ENCODE assay signal across 8 mouse cellular contexts in the genomic region with DNA sequence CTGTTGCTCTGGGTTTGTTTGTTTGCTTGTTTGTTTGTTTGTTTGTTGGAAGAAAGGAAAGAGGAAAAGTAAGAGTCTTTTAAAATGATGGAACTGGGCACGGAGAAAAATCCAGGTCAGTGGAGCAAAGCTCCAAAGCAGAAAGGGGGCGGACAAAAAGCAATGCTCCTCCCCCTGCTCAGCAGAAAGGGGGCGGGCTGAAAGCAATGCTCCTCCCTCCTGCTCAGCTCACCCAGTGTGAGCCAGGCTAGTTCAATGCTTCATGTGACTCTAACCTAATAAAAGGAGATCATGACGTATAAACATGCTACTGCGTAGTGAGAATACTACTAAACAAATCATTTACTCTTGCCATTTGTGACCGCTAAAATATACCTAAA. TPM values are rescaled to one million over a fixed set of nuclear protein-coding genes. Genes with fewer than 3 reads are reported as not detected.
A peak's percentile ranks its signal among the peaks of the same experiment; 100 is the strongest.
DNase-seq lines count a peak whose midpoint lies in the region; ATAC-seq lines count a peak whose summit lies in the region.

No protein-coding gene starts in this region.

- H3K9ac ChIP-seq in hindbrain, embryonic 14.5 days, result no peak overlapping the region

- no peak for DNase-seq in heart, embryonic 10.5 days (ENCODE audit: low spot score)
- DNase-seq in heart, adult 11 months, result no peak
- DNase-seq in WW6 (ENCODE audit: low read depth, low spot score), result peak; percentile 58
- no peak for DNase-seq in hindbrain, embryonic 14.5 days (ENCODE audit: low spot score)
- DNase-seq in midbrain, embryonic 10.5 days (ENCODE audit: low spot score), result peak; percentile 51
- DNase-seq in layer of hippocampus, postnatal 14 days (ENCODE audit: low spot score in 2 of 2), result no peak
- no peak for DNase-seq in layer of hippocampus, adult 9-10 months (ENCODE audit: low spot score)
- DNase-seq in thymus, postnatal 25 days, result no peak

- H3K4me1 ChIP-seq in heart, embryonic 10.5 days, result 0 out of 2 replicates have a peak, but pooled peaks cover 9% of the 10 kb centered on the region
- H3K4me1 ChIP-seq in hindbrain, embryonic 14.5 days (replicated peaks; ENCODE audit: control insufficient read depth, insufficient read depth, low read length), result no peaks in the 10 kb centered on the region
- peaks cover 13% of the 10 kb centered on the region for H3K4me1 ChIP-seq in midbrain, embryonic 10.5 days

- H3K4me2 ChIP-seq in hindbrain, embryonic 14.5 days (replicated peaks), result peak overlapping the region; percentile 33

- peak overlapping the region; percentile 31 for H3K27ac ChIP-seq in heart, embryonic 10.5 days
- peak overlapping the region; percentile 28 for H3K27ac ChIP-seq in hindbrain, embryonic 14.5 days
- peak overlapping the region; percentile 81 for H3K27ac ChIP-seq in midbrain, embryonic 10.5 days (replicated peaks)

- no peaks in the 10 kb centered on the region for H3K9me3 ChIP-seq in heart, embryonic 10.5 days
- H3K9me3 ChIP-seq in hindbrain, embryonic 14.5 days (ENCODE audit: control insufficient read depth, low read length), result no peaks in the 10 kb centered on the region
- no peaks in the 10 kb centered on the region for H3K9me3 ChIP-seq in midbrain, embryonic 10.5 days (replicated peaks)

- H3K4me3 ChIP-seq in heart, embryonic 10.5 days, result peak overlapping the region; percentile 27
- H3K4me3 ChIP-seq in hindbrain, embryonic 14.5 days (replicated peaks; ENCODE audit: low read length), result no peak overlapping the region
- peak overlapping the region; percentile 41 for H3K4me3 ChIP-seq in midbrain, embryonic 10.5 days

- WGBS in heart, embryonic 10.5 days, result 41% methylated on average over 6 of the region's 6 CpGs
- WGBS in hindbrain, embryonic 14.5 days, result 35% methylated on average over 6 of the region's 6 CpGs
- WGBS in midbrain, embryonic 10.5 days, result 38% methylated on average over 6 of the region's 6 CpGs

- H3K36me3 ChIP-seq in heart, embryonic 10.5 days, result no peaks in the 10 kb centered on the region
- no peaks in the 10 kb centered on the region for H3K36me3 ChIP-seq in hindbrain, embryonic 14.5 days (replicated peaks; ENCODE audit: control insufficient read depth, insufficient read depth)
- H3K36me3 ChIP-seq in midbrain, embryonic 10.5 days, result no peaks in the 10 kb centered on the region

- no peak; the same call in 1 of the 2 replicates for ATAC-seq in hindbrain, embryonic 14.5 days (ENCODE audit: low FRiP score)

- H3K27me3 ChIP-seq in heart, embryonic 10.5 days (ENCODE audit: insufficient read depth, poor library complexity, severe bottlenecking), result no peaks in the 10 kb centered on the region
- no peaks in the 10 kb centered on the region for H3K27me3 ChIP-seq in hindbrain, embryonic 14.5 days (ENCODE audit: control insufficient read depth, insufficient read depth, low read length)
- peaks cover 15% of the 10 kb centered on the region for H3K27me3 ChIP-seq in midbrain, embryonic 10.5 days (ENCODE audit: low read depth, poor library complexity, severe bottlenecking)

RNA-seq across cellular contexts. Expression of gene Map3k9, which starts 36.1 kb away (rescaled TPM):
- 0.21 and 0.59 TPM in 2 replicates for polyA plus RNA-seq in heart, embryonic 10.5 days (2016; fragmentation: Nextera tagmentation; extraction: Ambion mirVana)
- polyA plus RNA-seq in hindbrain, embryonic 14.5 days (2014; fragmentation: Nextera tagmentation; extraction: Ambion mirVana), result 13.3 and 14.7 TPM in 2 replicates
- 0.72 and 1.2 TPM in 2 replicates for polyA plus RNA-seq in midbrain, embryonic 10.5 days (2016; fragmentation: Nextera tagmentation; extraction: Ambion mirVana)
- 10 to 100 TPM; 36.6 to 44.4 TPM for total RNA-seq in layer of hippocampus, postnatal 14 days (2021)

RNA-seq across cellular contexts. Expression of gene Pcnx, which starts 42.7 kb away (rescaled TPM):
- polyA plus RNA-seq in heart, embryonic 10.5 days (2016; fragmentation: Nextera tagmentation; extraction: Ambion mirVana), result 9.8 and 13.1 TPM in 2 replicates
- polyA plus RNA-seq in hindbrain, embryonic 14.5 days (2014; fragmentation: Nextera tagmentation; extraction: Ambion mirVana), result 14.2 and 19.9 TPM in 2 replicates
- 7.9 and 9.5 TPM in 2 replicates for polyA plus RNA-seq in midbrain, embryonic 10.5 days (2016; fragmentation: Nextera tagmentation; extraction: Ambion mirVana)
- total RNA-seq in layer of hippocampus, postnatal 14 days (2021), result 100 to 1,000 TPM in 1 of 2 experiments, 10 to 100 TPM in 1; 97.4 to 115 TPM

Comparison
In these comparisons a context has a peak if more than half of its experiments do, and no peak if none do; other contexts are left out.
1. DNase-seq: peak in WW6 (single experiment) and midbrain, embryonic 10.5 days (single experiment); none in heart, embryonic 10.5 days (single experiment), heart, adult 11 months (single experiment), hindbrain, embryonic 14.5 days (single experiment), layer of hippocampus, postnatal 14 days (0 of 2), layer of hippocampus, adult 9-10 months (single experiment) and thymus, postnatal 25 days (single experiment).
2. H3K27ac ChIP-seq: peak in every context shown above with its lines; median percentile 81 in midbrain, embryonic 10.5 days; 31 in heart, embryonic 10.5 days; 28 in hindbrain, embryonic 14.5 days.